Mouse (Mus musculus): ENCODE data around the gene Atp5l. TPM values are rescaled to one million over a fixed set of nuclear protein-coding genes. Genes with fewer than 3 reads are reported as not detected.

Atp5l gene
- polyA plus RNA-seq, 1 experiment from 2014 or later = 1,071 TPM

DNA sequence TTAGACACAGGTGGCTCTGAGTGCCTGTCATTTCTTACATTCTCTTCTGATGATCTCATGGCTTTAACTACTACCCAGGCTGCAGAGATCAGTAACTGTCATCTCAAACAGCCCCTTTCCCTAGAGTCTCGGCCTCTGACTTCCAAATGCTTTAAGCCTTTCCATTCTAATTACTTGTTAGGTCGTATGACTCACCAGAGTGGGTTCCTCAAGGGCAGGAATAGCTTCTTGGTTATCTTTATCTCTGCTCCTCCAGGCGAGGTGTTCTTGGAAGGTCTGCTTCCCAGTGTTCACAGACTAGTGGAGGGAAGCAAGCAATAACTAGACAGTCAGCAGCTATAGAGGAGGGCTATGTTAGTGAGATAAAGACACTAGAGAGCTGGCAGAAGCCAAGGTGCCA, 27.9 kb downstream of the Atp5l start:
- Histone ChIP-seq H3K27me3 (ENCODE audit: control insufficient read depth, insufficient read depth, low read length) (no peaks in the 10 kb centered on the region), H3K4me3 (ENCODE audit: low read depth, low read length) (no peak overlapping the region), H3K9ac (ENCODE audit: low read length) (no peak overlapping the region), H3K27ac (replicated peaks) (no peak overlapping the region), H3K4me1 (replicated peaks; ENCODE audit: control insufficient read depth, insufficient read depth) (no peaks in the 10 kb centered on the region), H3K4me2 (replicated peaks; ENCODE audit: low read depth) (no peak overlapping the region), H3K36me3 (ENCODE audit: control insufficient read depth, insufficient read depth, low read length) (no peaks in the 10 kb centered on the region), H3K9me3 (ENCODE audit: control insufficient read depth, low read length) (no peaks in the 10 kb centered on the region)
- 49% methylated on average over 3 of the region's 3 CpGs for WGBS
- DNase-seq (ENCODE audit: low spot score) (no peak), ATAC-seq (ENCODE audit: low FRiP score, low TSS enrichment) (no peak)
- no peak for TF ChIP-seq EP300 (optimal IDR thresholded peaks at IDR 0.05)
- TF ChIP-seq CTCF (IDR thresholded peaks at IDR 0.05; ENCODE audit: low read depth) = no peak

DNA sequence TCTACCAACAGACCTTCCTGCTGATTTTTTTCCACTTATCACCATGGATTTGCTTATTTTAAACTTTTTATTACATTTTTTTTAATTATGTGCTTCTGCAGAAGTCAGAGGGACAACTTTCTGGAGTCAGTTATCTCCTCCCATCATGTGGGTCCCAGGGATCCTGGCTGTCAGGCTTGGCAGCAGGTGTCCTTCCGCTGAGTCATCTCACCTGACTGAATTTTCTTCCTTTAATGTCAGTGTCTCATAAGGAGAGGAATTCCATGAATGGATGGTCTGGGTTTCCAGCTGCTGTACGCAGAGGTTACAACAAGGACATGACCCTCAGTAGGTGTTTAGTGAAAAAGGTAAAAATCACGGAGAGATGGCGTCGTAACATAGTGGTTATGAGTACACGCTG, 29.3 kb downstream of the Atp5l start:
- WGBS = 85% methylated on average over 6 of the region's 6 CpGs
- ATAC-seq (ENCODE audit: low FRiP score, low TSS enrichment) = no peak
- H3K9me3 ChIP-seq (ENCODE audit: control insufficient read depth, low read length) = no peaks in the 10 kb centered on the region
- no peaks in the 10 kb centered on the region for H3K4me1 ChIP-seq (replicated peaks; ENCODE audit: control insufficient read depth, insufficient read depth)
- H3K36me3 ChIP-seq (ENCODE audit: control insufficient read depth, insufficient read depth, low read length) = no peaks in the 10 kb centered on the region
- TF ChIP-seq CTCF (IDR thresholded peaks at IDR 0.05; ENCODE audit: low read depth) (no peak), EP300 (optimal IDR thresholded peaks at IDR 0.05) (no peak)
- H3K9ac ChIP-seq (ENCODE audit: low read length) = no peak overlapping the region
- H3K4me2 ChIP-seq (replicated peaks; ENCODE audit: low read depth) = no peak overlapping the region
- H3K27me3 ChIP-seq (ENCODE audit: control insufficient read depth, insufficient read depth, low read length) = no peaks in the 10 kb centered on the region
- no peak overlapping the region for H3K4me3 ChIP-seq (ENCODE audit: low read depth, low read length)
- no peak for DNase-seq (ENCODE audit: low spot score)
- no peak overlapping the region for H3K27ac ChIP-seq (replicated peaks)

DNA sequence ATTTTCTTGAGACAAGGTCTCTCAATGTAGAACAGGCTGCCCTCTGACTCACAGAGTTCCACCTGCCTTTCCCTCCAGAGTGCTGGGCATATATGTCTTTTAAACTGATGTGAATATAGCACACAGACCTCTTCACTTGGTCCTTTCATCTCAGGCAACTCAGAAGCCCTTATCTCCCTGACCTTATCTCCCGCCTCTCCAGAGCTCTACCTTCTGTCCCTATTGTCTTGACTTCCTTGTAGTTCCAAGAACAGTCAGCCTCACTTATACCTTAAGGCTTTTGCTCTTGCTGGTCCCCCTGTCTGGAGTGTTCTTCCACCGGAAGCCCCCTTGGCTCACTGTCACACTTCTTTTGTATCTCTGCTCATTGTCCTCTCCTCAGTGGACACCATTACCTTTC, 30.4 kb downstream of the Atp5l start:
- H3K9ac ChIP-seq (ENCODE audit: low read length) = no peak overlapping the region
- ATAC-seq (ENCODE audit: low FRiP score, low TSS enrichment) (no peak), DNase-seq (ENCODE audit: low spot score) (no peak)
- no peak for TF ChIP-seq EP300 (optimal IDR thresholded peaks at IDR 0.05)
- TF ChIP-seq CTCF (IDR thresholded peaks at IDR 0.05; ENCODE audit: low read depth) = no peak
- no peak overlapping the region for H3K4me2 ChIP-seq (replicated peaks; ENCODE audit: low read depth)
- H3K27me3 ChIP-seq (ENCODE audit: control insufficient read depth, insufficient read depth, low read length) = no peaks in the 10 kb centered on the region
- no peaks in the 10 kb centered on the region for H3K36me3 ChIP-seq (ENCODE audit: control insufficient read depth, insufficient read depth, low read length)
- no peak overlapping the region for H3K4me3 ChIP-seq (ENCODE audit: low read depth, low read length)
- 46% methylated on average over 2 of the region's 2 CpGs for WGBS
- no peaks in the 10 kb centered on the region for H3K4me1 ChIP-seq (replicated peaks; ENCODE audit: control insufficient read depth, insufficient read depth)
- H3K9me3 ChIP-seq (ENCODE audit: control insufficient read depth, low read length) = no peaks in the 10 kb centered on the region
- H3K27ac ChIP-seq (replicated peaks) = no peak overlapping the region

DNA sequence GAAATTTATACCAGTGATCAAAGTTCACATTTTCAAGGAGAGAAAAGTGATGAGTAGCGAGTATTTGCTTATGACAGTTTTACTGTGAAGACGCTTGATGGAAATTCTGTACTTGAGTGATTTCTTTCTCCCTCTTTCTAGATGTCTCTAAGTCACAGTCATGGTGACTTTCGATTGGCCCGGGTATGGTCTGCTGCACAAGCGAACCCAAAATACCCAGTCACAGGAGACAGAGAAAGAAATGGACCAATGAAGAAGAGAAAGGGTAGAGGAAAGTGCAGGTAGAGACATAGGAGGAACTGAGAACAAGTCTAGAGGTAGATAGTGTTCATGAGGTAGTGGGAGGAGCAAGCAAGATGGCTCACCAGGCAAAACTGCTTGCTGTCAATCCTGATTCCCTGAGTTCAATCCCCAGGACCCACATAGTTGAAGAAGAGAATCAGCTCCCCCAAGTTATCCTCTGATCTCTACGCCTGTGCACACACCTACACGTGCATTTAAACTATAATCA, 32.4 kb downstream of the Atp5l start:
- no peak overlapping the region for H3K27ac ChIP-seq (replicated peaks)
- H3K4me1 ChIP-seq (replicated peaks; ENCODE audit: control insufficient read depth, insufficient read depth) = no peaks in the 10 kb centered on the region
- H3K9ac ChIP-seq (ENCODE audit: low read length) = no peak overlapping the region
- no peaks in the 10 kb centered on the region for H3K9me3 ChIP-seq (ENCODE audit: control insufficient read depth, low read length)
- ATAC-seq (ENCODE audit: low FRiP score, low TSS enrichment) (no peak), DNase-seq (ENCODE audit: low spot score) (no peak)
- no peaks in the 10 kb centered on the region for H3K27me3 ChIP-seq (ENCODE audit: control insufficient read depth, insufficient read depth, low read length)
- no peak overlapping the region for H3K4me3 ChIP-seq (ENCODE audit: low read depth, low read length)
- TF ChIP-seq EP300 (optimal IDR thresholded peaks at IDR 0.05) (no peak), CTCF (IDR thresholded peaks at IDR 0.05; ENCODE audit: low read depth) (no peak)
- WGBS = 84% methylated on average over 7 of the region's 7 CpGs
- no peaks in the 10 kb centered on the region for H3K36me3 ChIP-seq (ENCODE audit: control insufficient read depth, insufficient read depth, low read length)
- no peak overlapping the region for H3K4me2 ChIP-seq (replicated peaks; ENCODE audit: low read depth)

DNA sequence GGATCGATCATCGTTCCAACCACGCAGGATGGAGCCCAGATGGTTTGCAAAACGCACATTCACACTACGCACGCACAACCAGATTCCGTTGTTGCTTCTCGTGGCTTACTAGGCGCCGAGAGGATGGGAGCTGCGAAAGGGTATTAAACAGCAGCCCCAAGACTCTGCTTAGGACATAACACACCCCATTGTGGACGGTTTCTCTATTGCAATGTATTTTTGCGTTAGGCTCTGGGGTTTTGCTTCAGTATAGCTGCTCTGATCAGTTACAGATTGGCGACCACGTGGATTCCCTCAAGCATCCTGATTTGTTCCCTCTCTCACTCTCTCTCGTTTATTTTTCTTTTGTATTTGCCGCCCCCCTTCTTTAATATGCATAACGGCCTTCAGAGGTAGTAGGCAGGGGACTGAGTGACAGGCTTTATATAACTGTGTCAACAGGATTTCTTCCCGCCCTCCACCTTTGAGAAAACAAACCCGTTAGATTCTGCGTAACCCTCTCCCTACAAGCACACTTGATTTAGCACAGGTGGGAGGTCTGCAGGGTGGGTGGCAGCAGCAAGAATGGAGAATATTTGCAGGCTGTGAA, 37.5 kb downstream of the Atp5l start:
- DNase-seq (ENCODE audit: low spot score) (no peak), ATAC-seq (ENCODE audit: low FRiP score, low TSS enrichment) (no peak)

DNA sequence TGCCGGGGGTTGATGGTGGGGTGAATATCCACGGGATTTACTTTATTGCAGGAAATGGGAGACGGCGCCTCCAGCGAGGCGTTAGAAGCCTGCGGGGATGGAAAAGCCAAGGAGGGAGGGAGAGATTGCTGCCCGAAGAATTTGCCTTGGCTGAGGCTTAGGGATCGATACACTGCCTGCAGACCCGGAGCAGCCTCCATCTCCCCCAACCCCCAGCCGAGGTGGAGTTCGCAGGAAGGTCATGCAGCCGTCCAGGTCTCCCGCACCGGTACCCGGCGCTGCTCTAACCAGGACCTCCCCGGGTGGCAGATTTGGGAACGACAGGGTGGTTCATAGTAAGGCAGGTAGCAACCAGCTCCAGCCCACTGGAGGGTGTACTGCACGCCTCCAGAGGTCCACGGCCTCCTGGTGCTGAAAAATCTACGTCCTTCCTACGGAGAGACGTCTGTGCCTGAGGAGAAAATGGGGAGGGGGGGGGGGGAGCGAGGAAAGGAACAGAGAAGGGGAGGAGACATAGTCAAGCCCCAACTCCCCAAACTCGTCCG, 38.0 kb downstream of the Atp5l start:
- Histone ChIP-seq H3K27me3 (ENCODE audit: control insufficient read depth, insufficient read depth, low read length) (no peaks in the 10 kb centered on the region), H3K9me3 (ENCODE audit: control insufficient read depth, low read length) (no peaks in the 10 kb centered on the region), H3K27ac (replicated peaks) (peak overlapping the region; percentile 30; the same call in 1 of the 2 replicates), H3K36me3 (ENCODE audit: control insufficient read depth, insufficient read depth, low read length) (no peaks in the 10 kb centered on the region), H3K4me2 (replicated peaks; ENCODE audit: low read depth) (peak overlapping the region; percentile 98), H3K4me1 (replicated peaks; ENCODE audit: control insufficient read depth, insufficient read depth) (no peaks in the 10 kb centered on the region; the same call in 1 of the 2 replicates), H3K9ac (ENCODE audit: low read length) (peak overlapping the region; percentile 68), H3K4me3 (ENCODE audit: low read depth, low read length) (peak overlapping the region; percentile 96)
- 1% methylated on average over 25 of the region's 27 CpGs for WGBS
- peak; percentile 71 for DNase-seq (ENCODE audit: low spot score)
- peak; percentile 73 for ATAC-seq (ENCODE audit: low FRiP score, low TSS enrichment)
- TF ChIP-seq EP300 (optimal IDR thresholded peaks at IDR 0.05) (no peak), CTCF (IDR thresholded peaks at IDR 0.05; ENCODE audit: low read depth) (peak; percentile 43)

More for the DNA sequence above, 37.5 kb downstream of the Atp5l start:
- no peak overlapping the region for H3K9ac ChIP-seq (ENCODE audit: low read length)
- WGBS = under 1% methylated on average over 21 of the region's 21 CpGs
- H3K36me3 ChIP-seq (ENCODE audit: control insufficient read depth, insufficient read depth, low read length) = no peaks in the 10 kb centered on the region
- H3K27ac ChIP-seq (replicated peaks) = no peak overlapping the region
- no peaks in the 10 kb centered on the region for H3K27me3 ChIP-seq (ENCODE audit: control insufficient read depth, insufficient read depth, low read length)
- no peaks in the 10 kb centered on the region for H3K9me3 ChIP-seq (ENCODE audit: control insufficient read depth, low read length)
- peak overlapping the region; percentile 96 for H3K4me3 ChIP-seq (ENCODE audit: low read depth, low read length)
- no peaks in the 10 kb centered on the region; the same call in 1 of the 2 replicates for H3K4me1 ChIP-seq (replicated peaks; ENCODE audit: control insufficient read depth, insufficient read depth)
- H3K4me2 ChIP-seq (replicated peaks; ENCODE audit: low read depth) = peak overlapping the region; percentile 98
- TF ChIP-seq CTCF (IDR thresholded peaks at IDR 0.05; ENCODE audit: low read depth) (peak; percentile 25; the same call in 1 of the 2 replicates), EP300 (optimal IDR thresholded peaks at IDR 0.05) (no peak)

Measured in stomach, postnatal 0 days (tissue).